Mouse (Mus musculus): ENCODE measurements around the gene Asb10. TPM values are rescaled to one million over a fixed set of nuclear protein-coding genes. Genes with fewer than 3 reads are reported as not detected.

The Asb10 gene
- total and polyA plus RNA-seq, 2 experiments from 2014 or later = 0.31 to 1.2 TPM

GRCm38 (mm10) chr5:24495019-24495418 lies 45.8 kb downstream of the Asb10 start:
- no peaks in the 10 kb centered on the region for H3K4me1 ChIP-seq (ENCODE audit: insufficient read depth, low read length)

GRCm38 (mm10) chr5:24492546-24493285 lies 48.1 kb downstream of the Asb10 start:
- 86% methylated on average over 16 of the region's 16 CpGs for WGBS
- no peak for ATAC-seq (ENCODE audit: low FRiP score)
- Histone ChIP-seq H3K27me3 (ENCODE audit: insufficient read depth, low read length) (no peaks in the 10 kb centered on the region), H3K4me1 (ENCODE audit: insufficient read depth, low read length) (no peaks in the 10 kb centered on the region), H3K4me2 (ENCODE audit: low read depth, low read length, poor library complexity, severe bottlenecking) (no peak overlapping the region), H3K4me3 (ENCODE audit: low read depth, low read length) (no peak overlapping the region), H3K9ac (replicated peaks; ENCODE audit: low read length, poor library complexity, severe bottlenecking) (no peak overlapping the region), H3K36me3 (ENCODE audit: insufficient read depth, low read length) (peaks cover 76% of the 10 kb centered on the region), H3K27ac (ENCODE audit: low read depth, low read length) (no peak overlapping the region), H3K9me3 (ENCODE audit: low read length) (no peaks in the 10 kb centered on the region)
- no peak for DNase-seq (ENCODE audit: low spot score)
- TF ChIP-seq CTCF (IDR thresholded peaks at IDR 0.05) = no peak

More at GRCm38 (mm10) chr5:24495019-24495418, 45.8 kb downstream of the Asb10 start:
- H3K4me3 ChIP-seq (ENCODE audit: low read depth, low read length) = no peak overlapping the region
- no peak for TF ChIP-seq CTCF (IDR thresholded peaks at IDR 0.05)
- H3K27me3 ChIP-seq (ENCODE audit: insufficient read depth, low read length) = no peaks in the 10 kb centered on the region
- peaks cover 75% of the 10 kb centered on the region for H3K36me3 ChIP-seq (ENCODE audit: insufficient read depth, low read length)
- no peak overlapping the region for H3K4me2 ChIP-seq (ENCODE audit: low read depth, low read length, poor library complexity, severe bottlenecking)
- DNase-seq (ENCODE audit: low spot score) = peak; percentile 39
- no peaks in the 10 kb centered on the region for H3K9me3 ChIP-seq (ENCODE audit: low read length)
- no peak overlapping the region for H3K27ac ChIP-seq (ENCODE audit: low read depth, low read length)
- no peak for ATAC-seq (ENCODE audit: low FRiP score)
- WGBS = 66% methylated on average over 15 of the region's 15 CpGs
- H3K9ac ChIP-seq (replicated peaks; ENCODE audit: low read length, poor library complexity, severe bottlenecking) = no peak overlapping the region

- DNase-seq (ENCODE audit: low spot score) = peak; percentile 63
- H3K27ac ChIP-seq (ENCODE audit: low read depth, low read length) = no peak overlapping the region
- H3K9ac ChIP-seq (replicated peaks; ENCODE audit: low read length, poor library complexity, severe bottlenecking) = no peak overlapping the region
- H3K4me3 ChIP-seq (ENCODE audit: low read depth, low read length) = no peak overlapping the region
- H3K36me3 ChIP-seq (ENCODE audit: insufficient read depth, low read length) = peaks cover 68% of the 10 kb centered on the region
- H3K27me3 ChIP-seq (ENCODE audit: insufficient read depth, low read length) = no peaks in the 10 kb centered on the region
- H3K4me1 ChIP-seq (ENCODE audit: insufficient read depth, low read length) = no peaks in the 10 kb centered on the region
- H3K4me2 ChIP-seq (ENCODE audit: low read depth, low read length, poor library complexity, severe bottlenecking) = no peak overlapping the region
- H3K9me3 ChIP-seq (ENCODE audit: low read length) = no peaks in the 10 kb centered on the region
- WGBS = 78% methylated on average over 14 of the region's 14 CpGs
- TF ChIP-seq CTCF (IDR thresholded peaks at IDR 0.05) = no peak
- ATAC-seq (ENCODE audit: low FRiP score) = no peak
Measured at GRCm38 (mm10) chr5:24490413-24490920, 50.3 kb downstream of the Asb10 start.

GRCm38 (mm10) chr5:24486738-24487137 lies 54.0 kb downstream of the Asb10 start:
- Histone ChIP-seq H3K4me1 (ENCODE audit: insufficient read depth, low read length) (no peaks in the 10 kb centered on the region), H3K4me3 (ENCODE audit: low read depth, low read length) (no peak overlapping the region), H3K36me3 (ENCODE audit: insufficient read depth, low read length) (peaks cover 64% of the 10 kb centered on the region), H3K4me2 (ENCODE audit: low read depth, low read length, poor library complexity, severe bottlenecking) (no peak overlapping the region), H3K9me3 (ENCODE audit: low read length) (no peaks in the 10 kb centered on the region), H3K27ac (ENCODE audit: low read depth, low read length) (no peak overlapping the region), H3K27me3 (ENCODE audit: insufficient read depth, low read length) (no peaks in the 10 kb centered on the region), H3K9ac (replicated peaks; ENCODE audit: low read length, poor library complexity, severe bottlenecking) (no peak overlapping the region)
- ATAC-seq (ENCODE audit: low FRiP score) (no peak), DNase-seq (ENCODE audit: low spot score) (no peak)
- TF ChIP-seq CTCF (IDR thresholded peaks at IDR 0.05) = no peak
- WGBS = 94% methylated on average over 5 of the region's 5 CpGs

GRCm38 (mm10) chr5:24486097-24486496 lies 54.7 kb downstream of the Asb10 start:
- TF ChIP-seq CTCF (IDR thresholded peaks at IDR 0.05) = peak; percentile 93

GRCm38 (mm10) chr5:24484963-24485362 lies 55.8 kb downstream of the Asb10 start:
- Histone ChIP-seq H3K4me3 (ENCODE audit: low read depth, low read length) (no peak overlapping the region), H3K27me3 (ENCODE audit: insufficient read depth, low read length) (no peaks in the 10 kb centered on the region), H3K27ac (ENCODE audit: low read depth, low read length) (no peak overlapping the region), H3K4me1 (ENCODE audit: insufficient read depth, low read length) (no peaks in the 10 kb centered on the region), H3K4me2 (ENCODE audit: low read depth, low read length, poor library complexity, severe bottlenecking) (peak overlapping the region; percentile 18; the same call in 1 of the 2 replicates), H3K36me3 (ENCODE audit: insufficient read depth, low read length) (peaks cover 60% of the 10 kb centered on the region), H3K9ac (replicated peaks; ENCODE audit: low read length, poor library complexity, severe bottlenecking) (0 out of 2 replicates have a peak overlapping the region, but pooled peaks have one; percentile 24), H3K9me3 (ENCODE audit: low read length) (no peaks in the 10 kb centered on the region)
- DNase-seq (ENCODE audit: low spot score) (no peak), ATAC-seq (ENCODE audit: low FRiP score) (no peak)
- 22% methylated on average over 21 of the region's 22 CpGs for WGBS
- TF ChIP-seq CTCF (IDR thresholded peaks at IDR 0.05) = no peak; the same call in 1 of the 2 replicates

More at GRCm38 (mm10) chr5:24486097-24486496, 54.7 kb downstream of the Asb10 start:
- no peaks in the 10 kb centered on the region for H3K27me3 ChIP-seq (ENCODE audit: insufficient read depth, low read length)
- no peak overlapping the region for H3K4me2 ChIP-seq (ENCODE audit: low read depth, low read length, poor library complexity, severe bottlenecking)
- ATAC-seq (ENCODE audit: low FRiP score) = no peak
- H3K4me3 ChIP-seq (ENCODE audit: low read depth, low read length) = no peak overlapping the region
- no peaks in the 10 kb centered on the region for H3K9me3 ChIP-seq (ENCODE audit: low read length)
- no peak overlapping the region for H3K9ac ChIP-seq (replicated peaks; ENCODE audit: low read length, poor library complexity, severe bottlenecking)
- DNase-seq (ENCODE audit: low spot score) = peak; percentile 89
- no peak overlapping the region for H3K27ac ChIP-seq (ENCODE audit: low read depth, low read length)
- 0% methylated on average over 8 of the region's 8 CpGs for WGBS
- peaks cover 58% of the 10 kb centered on the region for H3K36me3 ChIP-seq (ENCODE audit: insufficient read depth, low read length)
- H3K4me1 ChIP-seq (ENCODE audit: insufficient read depth, low read length) = no peaks in the 10 kb centered on the region
